Mouse (Mus musculus): ENCODE results near the gene Slc25a43.

GRCm38 (mm10) chrX:36814161-36814836 lies 70.8 kb downstream of the Slc25a43 start:
- TF ChIP-seq CTCF (IDR thresholded peaks at IDR 0.05; ENCODE audit: low read depth, low read length) (no peak), POLR2A (IDR thresholded peaks at IDR 0.05; ENCODE audit: insufficient read depth, low read length) (no peak), EP300 (IDR thresholded peaks at IDR 0.05; ENCODE audit: insufficient read depth, low read depth, low read length) (peak; percentile 64; the same call in 1 of the 2 replicates)
